Mouse (Mus musculus) testis, adult 2 months (tissue): ENCODE data around the gene Rnf145.

Experiments used
- CTCF ChIP-seq: fragments of 200-500 bp; IDR thresholded peaks from 2 replicates; pipeline ENCODE4 v1.5.1; 2012; ENCODE audit warnings: low read depth, mild to moderate bottlenecking, inconsistent platforms, low read length, moderate library complexity; ENCODE audit not compliant: control insufficient read depth, insufficient read depth, insufficient replicate concordance
- POLR2A ChIP-seq: fragments of 200-500 bp; IDR thresholded peaks from 2 replicates; pipeline ENCODE4 v1.6.1; 2012; ENCODE audit warnings: low read depth, mild to moderate bottlenecking, inconsistent platforms, low read length, moderate library complexity; ENCODE audit not compliant: control insufficient read depth

DNA sequence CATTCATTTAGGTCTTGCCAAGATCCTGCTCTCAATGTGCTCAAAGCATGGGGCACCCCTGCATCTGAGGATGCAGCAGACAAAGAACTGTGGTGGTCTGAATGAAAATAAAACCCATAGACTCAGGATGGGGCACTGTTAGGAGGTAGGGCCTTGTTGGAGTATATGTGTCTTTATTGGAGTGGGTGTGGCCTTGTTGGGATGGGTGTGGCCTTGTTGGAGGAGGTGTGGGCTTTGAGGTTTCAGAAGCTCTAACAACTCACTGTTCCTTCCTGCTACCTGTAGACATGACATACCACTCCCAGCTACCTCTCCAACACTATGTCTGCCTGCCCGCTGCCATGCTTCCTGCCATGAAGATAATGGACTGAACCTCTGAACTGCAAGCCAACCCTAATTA, 29.6 kb upstream of the Rnf145 start:
- no peak for TF ChIP-seq CTCF
- no peak for TF ChIP-seq POLR2A
